Mouse (Mus musculus): Measurements from ENCODE around the gene Pcdh19.

GRCm38 (mm10) chrX:133696461-133696860 lies 7.7 kb upstream of the Pcdh19 start:
- TF ChIP-seq REST (IDR thresholded peaks at IDR 0.05; ENCODE audit: insufficient read depth, insufficient read length) (no peak), MYOD1 (IDR thresholded peaks at IDR 0.05; ENCODE audit: control insufficient read depth in 1 of 3, insufficient read length in 2 of 3, low read depth in 2 of 3) (no peak), POLR2A (IDR thresholded peaks at IDR 0.05; ENCODE audit: insufficient read length, low read depth) (no peak), TCF12 (IDR thresholded peaks at IDR 0.05; ENCODE audit: insufficient read depth, poor library complexity, severe bottlenecking) (no peak), MYOG (IDR thresholded peaks at IDR 0.05; ENCODE audit: control insufficient read depth in 1 of 3, insufficient read depth in 1 of 3, insufficient read length in 2 of 3, low read depth in 2 of 3) (no peak), E2F4 (IDR thresholded peaks at IDR 0.05; ENCODE audit: insufficient read depth) (no peak), MAX (IDR thresholded peaks at IDR 0.05; ENCODE audit: low read depth) (no peak), POLR2AphosphoS2 (IDR thresholded peaks at IDR 0.05; ENCODE audit: insufficient read length, low read depth) (no peak), USF1 (IDR thresholded peaks at IDR 0.05; ENCODE audit: low read depth) (no peak), CEBPB (IDR thresholded peaks at IDR 0.05; ENCODE audit: insufficient read depth, poor library complexity, severe bottlenecking) (no peak), SRF (IDR thresholded peaks at IDR 0.05; ENCODE audit: control insufficient read depth, insufficient read length, low read depth) (no peak), TCF3 (IDR thresholded peaks at IDR 0.05; ENCODE audit: insufficient read length, low read depth) (no peak)
